Mouse (Mus musculus): Measurements from ENCODE around the gene Gm20835.
"Not testable (repeated sequence)": the region's sequence is repeated elsewhere in the genome, so short reads cannot be mapped to it uniquely, and the experiment has no call there.

Gene Gm20835

GRCm38 (mm10) chrY:36735190-36735589, at the start of gene Gm20835:
Gm20835 (minus strand) TSS chrY:36735290.
- DNase-seq (ENCODE audit: low spot score), result not testable (repeated sequence)

Measured in T-cell, adult 2 months (primary cell).